Mouse (Mus musculus) midbrain, embryonic 14.5 days (tissue): ENCODE results near the gene C2cd4d. TPM values are rescaled to one million over a fixed set of nuclear protein-coding genes. Genes with fewer than 3 reads are reported as not detected.
A peak's percentile ranks its signal among the peaks of the same experiment; 100 is the strongest.

ENCODE experiments used
- ATAC-seq: fragments of 200-750 bp; cut with Nextera tagmentation; 2 replicates; pipeline ENCODE4 v1.8.0; 2017; ENCODE audit warnings: moderate number of reproducible peaks, moderate library complexity; ENCODE audit not compliant: low FRiP score, low TSS enrichment
- DNase-seq: peaks from one replicate; pipeline ENCODE4 v3.0.0-alpha.2; 2015
- H3K27ac ChIP-seq: fragments of 300-500 bp; sonication (generic); replicated peaks from 2 replicates; pipeline ENCODE4 v1.5.1; 2014; ENCODE audit warnings: mild to moderate bottlenecking, low read depth, low read length, moderate library complexity
- H3K27me3 ChIP-seq: fragments of 300-500 bp; sonication (generic); 2 replicates; pipeline ENCODE4 v1.6.1; 2014; ENCODE audit warnings: low read length, control low read depth, mixed read lengths; ENCODE audit not compliant: control insufficient read depth, insufficient read depth
- H3K36me3 ChIP-seq: fragments of 300-500 bp; sonication (generic); 2 replicates; pipeline ENCODE4 v1.6.1; 2014; ENCODE audit warnings: low read length, control low read depth; ENCODE audit not compliant: control insufficient read depth, insufficient read depth
- H3K4me1 ChIP-seq: fragments of 300-500 bp; sonication (generic); 2 replicates; pipeline ENCODE4 v1.6.1; 2014; ENCODE audit warnings: mild to moderate bottlenecking, antibody characterized with exemption, low read length, control low read depth; ENCODE audit not compliant: control insufficient read depth, insufficient read depth
- H3K4me2 ChIP-seq: fragments of 300-500 bp; sonication (generic); 2 replicates; pipeline ENCODE4 v1.6.1; 2014; ENCODE audit warnings: mild to moderate bottlenecking, low read length, moderate library complexity
- H3K4me3 ChIP-seq: fragments of 300-500 bp; sonication (generic); replicated peaks from 2 replicates; pipeline ENCODE4 v1.5.1; 2014; ENCODE audit warnings: low read depth, low read length
- H3K9ac ChIP-seq: fragments of 300-500 bp; sonication (generic); replicated peaks from 2 replicates; pipeline ENCODE4 v1.6.1; 2014; ENCODE audit warnings: mild to moderate bottlenecking, low read length, moderate library complexity
- H3K9me3 ChIP-seq: fragments of 300-500 bp; sonication (generic); 2 replicates; pipeline ENCODE4 v1.6.1; 2016; ENCODE audit warnings: low read length, control low read depth, mixed read lengths; ENCODE audit not compliant: control insufficient read depth
- WGBS: fragments of 180-500 bp; shearing (Covaris S2); extraction: QIAGEN DNeasy Blood & Tissue Kit; methylation state at CpG from one replicate; pipeline ENCODE4 v1.1.7; 2014; 5-methylcytosine and 5-hydroxymethylcytosine counted together
- polyA plus RNA-seq: library from polyadenylated mRNA; unstranded; fragments of >200 nt; fragmentation: Nextera tagmentation; extraction: Ambion mirVana; gene quantifications from 2 replicates; pipeline ENCODE4 v1.2.1, GENCODE M21; 2014

The C2cd4d gene
- polyA plus RNA-seq, 1 experiment from 2014 or later, result 3.1 TPM

- ATAC-seq (no peak), DNase-seq (no peak)
- WGBS, result 78% methylated on average over 4 of the region's 4 CpGs
- Histone ChIP-seq H3K27ac (no peak overlapping the region), H3K9ac (no peak overlapping the region), H3K36me3 (no peaks in the 10 kb centered on the region), H3K27me3 (no peaks in the 10 kb centered on the region), H3K4me3 (no peak overlapping the region), H3K9me3 (no peaks in the 10 kb centered on the region), H3K4me2 (no peak overlapping the region), H3K4me1 (no peaks in the 10 kb centered on the region)
These were observed 30.8 kb downstream of the C2cd4d start for GRCm38 (mm10) chr3:94393049-94393448.

GRCm38 (mm10) chr3:94396336-94396735, 34.1 kb downstream of the C2cd4d start:
- H3K4me2 ChIP-seq, result no peak overlapping the region
- no peak for ATAC-seq
- no peaks in the 10 kb centered on the region for H3K36me3 ChIP-seq
- DNase-seq, result no peak
- H3K27ac ChIP-seq, result no peak overlapping the region
- H3K4me3 ChIP-seq, result no peak overlapping the region
- H3K4me1 ChIP-seq, result peaks cover 12% of the 10 kb centered on the region; the same call in 1 of the 2 replicates
- no peaks in the 10 kb centered on the region for H3K27me3 ChIP-seq
- H3K9me3 ChIP-seq, result no peaks in the 10 kb centered on the region
- WGBS, result 61% methylated on average over 1 of the region's 1 CpGs
- no peak overlapping the region for H3K9ac ChIP-seq

GRCm38 (mm10) chr3:94396851-94397250, 34.6 kb downstream of the C2cd4d start:
- no peak for ATAC-seq
- Histone ChIP-seq H3K9ac (no peak overlapping the region), H3K9me3 (no peaks in the 10 kb centered on the region), H3K4me2 (no peak overlapping the region), H3K36me3 (no peaks in the 10 kb centered on the region), H3K4me3 (no peak overlapping the region), H3K4me1 (peaks cover 12% of the 10 kb centered on the region; the same call in 1 of the 2 replicates), H3K27me3 (no peaks in the 10 kb centered on the region), H3K27ac (no peak overlapping the region)
- DNase-seq, result no peak
- WGBS, result 86% methylated on average over 4 of the region's 4 CpGs

- H3K27me3 ChIP-seq, result no peaks in the 10 kb centered on the region
These were observed 36.0 kb downstream of the C2cd4d start, which contains the start of gene Lingo4 for GRCm38 (mm10) chr3:94398217-94398616. TSS of gene Lingo4 (plus strand) at chr3:94398517.

GRCm38 (mm10) chr3:94398943-94399481, 36.8 kb downstream of the C2cd4d start:
- Histone ChIP-seq H3K4me3 (peak overlapping the region; percentile 35), H3K27me3 (no peaks in the 10 kb centered on the region), H3K4me2 (peak overlapping the region; percentile 71), H3K36me3 (no peaks in the 10 kb centered on the region), H3K27ac (no peak overlapping the region), H3K9me3 (no peaks in the 10 kb centered on the region), H3K9ac (peak overlapping the region; percentile 61), H3K4me1 (peaks cover 12% of the 10 kb centered on the region; the same call in 1 of the 2 replicates)
- WGBS, result 2% methylated on average over 17 of the region's 20 CpGs
- peak; percentile 75 for DNase-seq
- ATAC-seq, result peak; percentile 69; the same call in 1 of the 2 replicates

More at GRCm38 (mm10) chr3:94398217-94398616, 36.0 kb downstream of the C2cd4d start, which contains the start of gene Lingo4:
- H3K4me1 ChIP-seq, result peaks cover 12% of the 10 kb centered on the region; the same call in 1 of the 2 replicates
- DNase-seq (no peak), ATAC-seq (no peak)
- peak within 1 kb of the TSS; percentile 71 for H3K4me2 ChIP-seq
- H3K36me3 ChIP-seq, result no peaks in the 10 kb centered on the region
- WGBS, result 75% methylated on average over 6 of the region's 6 CpGs
- H3K4me3 ChIP-seq, result peak within 1 kb of the TSS; percentile 35
- no peak within 1 kb of the TSS for H3K27ac ChIP-seq
- H3K9ac ChIP-seq, result peak within 1 kb of the TSS; percentile 61
- H3K9me3 ChIP-seq, result no peaks in the 10 kb centered on the region

- Histone ChIP-seq H3K4me3 (peak overlapping the region; percentile 35), H3K36me3 (no peaks in the 10 kb centered on the region), H3K4me2 (peak overlapping the region; percentile 71), H3K9ac (peak overlapping the region; percentile 61), H3K4me1 (peaks cover 12% of the 10 kb centered on the region; the same call in 1 of the 2 replicates), H3K9me3 (no peaks in the 10 kb centered on the region), H3K27me3 (no peaks in the 10 kb centered on the region), H3K27ac (no peak overlapping the region)
- ATAC-seq, result no peak; the same call in 1 of the 2 replicates
- 20% methylated on average over 5 of the region's 5 CpGs for WGBS
- DNase-seq, result peak; percentile 25
These were observed 37.5 kb downstream of the C2cd4d start for GRCm38 (mm10) chr3:94399663-94400310.

GRCm38 (mm10) chr3:94402451-94402850, 40.2 kb downstream of the C2cd4d start:
- WGBS, result 75% methylated on average over 8 of the region's 8 CpGs
- H3K9ac ChIP-seq, result no peak overlapping the region
- no peaks in the 10 kb centered on the region for H3K27me3 ChIP-seq
- no peaks in the 10 kb centered on the region for H3K36me3 ChIP-seq
- H3K27ac ChIP-seq, result no peak overlapping the region
- H3K4me2 ChIP-seq, result no peak overlapping the region
- H3K9me3 ChIP-seq, result no peaks in the 10 kb centered on the region
- H3K4me3 ChIP-seq, result no peak overlapping the region
- peaks cover 12% of the 10 kb centered on the region; the same call in 1 of the 2 replicates for H3K4me1 ChIP-seq
- DNase-seq, result no peak
- no peak for ATAC-seq

GRCm38 (mm10) chr3:94404366-94405054, 42.3 kb downstream of the C2cd4d start:
- ATAC-seq (no peak), DNase-seq (peak; percentile 11)
- Histone ChIP-seq H3K9ac (0 out of 2 replicates have a peak overlapping the region, but pooled peaks have one; percentile 16), H3K27me3 (no peaks in the 10 kb centered on the region), H3K4me2 (no peak overlapping the region), H3K4me1 (0 out of 2 replicates have a peak, but pooled peaks cover 3% of the 10 kb centered on the region), H3K27ac (no peak overlapping the region), H3K4me3 (no peak overlapping the region), H3K36me3 (no peaks in the 10 kb centered on the region), H3K9me3 (no peaks in the 10 kb centered on the region)
- WGBS, result 30% methylated on average over 7 of the region's 7 CpGs
